Mouse (Mus musculus) forebrain, embryonic 13.5 days (tissue): ENCODE results near the gene Ifna2. TPM values are rescaled to one million over a fixed set of nuclear protein-coding genes. Genes with fewer than 3 reads are reported as not detected.

Experiments used
- ATAC-seq: fragments of 200-750 bp; cut with Nextera tagmentation; 2 replicates; pipeline ENCODE4 v1.8.0; 2017
- H3K27ac ChIP-seq: fragments of 300-500 bp; sonication (generic); 2 replicates; pipeline ENCODE4 v1.5.1; 2015; ENCODE audit warnings: inconsistent platforms, mild to moderate bottlenecking, moderate library complexity
- H3K27me3 ChIP-seq: fragments of 300-500 bp; sonication (generic); 2 replicates; pipeline ENCODE4 v1.6.1; 2015; ENCODE audit warnings: mild to moderate bottlenecking, inconsistent platforms
- H3K36me3 ChIP-seq: fragments of 300-500 bp; sonication (generic); 2 replicates; pipeline ENCODE4 v1.6.1; 2015; ENCODE audit warnings: mild to moderate bottlenecking, inconsistent platforms; ENCODE audit not compliant: poor library complexity, severe bottlenecking
- H3K4me1 ChIP-seq: fragments of 300-500 bp; sonication (generic); 2 replicates; pipeline ENCODE4 v1.6.1; 2015; ENCODE audit warnings: inconsistent platforms
- H3K4me2 ChIP-seq: fragments of 300-500 bp; sonication (generic); 2 replicates; pipeline ENCODE4 v1.6.1; 2015; ENCODE audit warnings: inconsistent platforms, mild to moderate bottlenecking, moderate library complexity
- H3K4me3 ChIP-seq: fragments of 300-500 bp; sonication (generic); 2 replicates; pipeline ENCODE4 v1.5.1; 2015; ENCODE audit warnings: mild to moderate bottlenecking, inconsistent platforms
- H3K9ac ChIP-seq: fragments of 300-500 bp; sonication (generic); 2 replicates; pipeline ENCODE4 v1.6.1; 2015; ENCODE audit warnings: mild to moderate bottlenecking, inconsistent platforms
- H3K9me3 ChIP-seq: fragments of 300-500 bp; sonication (generic); replicated peaks from 2 replicates; pipeline ENCODE4 v1.6.1; 2016; ENCODE audit warnings: inconsistent platforms
- WGBS: fragments of 180-500 bp; shearing (Covaris S2); methylation state at CpG from one replicate; pipeline ENCODE4 v1.1.7; 2015; 5-methylcytosine and 5-hydroxymethylcytosine counted together
- polyA plus RNA-seq: library from polyadenylated mRNA; unstranded; fragments of >200 nt; fragmentation: Nextera tagmentation; extraction: Ambion mirVana; gene quantifications from 2 replicates; pipeline ENCODE4 v1.2.1, GENCODE M21; 2015

Gene Ifna2
- polyA plus RNA-seq = not detected in 2 replicates

DNA sequence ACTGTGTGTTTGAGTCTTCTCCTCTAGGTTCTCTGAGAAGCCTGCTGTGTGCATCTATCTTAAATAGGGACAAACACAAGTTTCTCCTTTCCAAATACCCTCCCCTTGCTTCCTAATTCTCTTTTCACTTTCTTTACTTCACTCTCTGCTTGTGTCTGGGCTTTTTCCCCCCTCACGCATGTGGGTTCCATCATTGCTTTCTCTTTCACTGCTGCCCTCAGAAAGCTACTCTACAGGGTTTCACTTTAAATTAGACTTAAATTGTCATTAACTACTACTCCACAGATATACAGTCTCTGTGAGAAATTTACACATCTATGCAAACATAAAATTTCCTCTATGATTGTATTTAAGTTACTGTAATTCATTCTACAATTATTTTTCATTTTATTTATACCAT lies at the start of gene Ifna2:
Ifna2 (minus strand) TSS at position 101 of the 400 bp plus-strand sequence.
- no peak within 1 kb of the TSS for H3K4me3 ChIP-seq
- H3K27ac ChIP-seq = no peak within 1 kb of the TSS
- H3K36me3 ChIP-seq = no peaks in the 10 kb centered on the region
- no peaks in the 10 kb centered on the region for H3K9me3 ChIP-seq
- H3K9ac ChIP-seq = no peak within 1 kb of the TSS
- no peaks in the 10 kb centered on the region for H3K4me1 ChIP-seq
- 93% methylated on average over 1 of the region's 1 CpGs for WGBS
- H3K27me3 ChIP-seq = no peaks in the 10 kb centered on the region
- no peak for ATAC-seq
- H3K4me2 ChIP-seq = no peak within 1 kb of the TSS

- H3K9me3 ChIP-seq = no peaks in the 10 kb centered on the region
- ATAC-seq = no peak
These were observed 43.6 kb upstream of the Ifna2 start for GRCm38 (mm10) chr4:88727324-88727723.

GRCm38 (mm10) chr4:88726727-88727126 lies 43.0 kb upstream of the Ifna2 start:
- Histone ChIP-seq H3K27me3 (no peaks in the 10 kb centered on the region), H3K27ac (no peak overlapping the region), H3K9ac (no peak overlapping the region), H3K36me3 (no peaks in the 10 kb centered on the region), H3K9me3 (no peaks in the 10 kb centered on the region), H3K4me2 (no peak overlapping the region), H3K4me1 (no peaks in the 10 kb centered on the region), H3K4me3 (no peak overlapping the region)
- 86% methylated on average over 6 of the region's 6 CpGs for WGBS
- no peak for ATAC-seq

More at GRCm38 (mm10) chr4:88727324-88727723, 43.6 kb upstream of the Ifna2 start:
- H3K4me1 ChIP-seq = no peaks in the 10 kb centered on the region
- H3K27ac ChIP-seq = no peak overlapping the region
- H3K36me3 ChIP-seq = no peaks in the 10 kb centered on the region
- 0% methylated on average over 1 of the region's 1 CpGs for WGBS
- no peak overlapping the region for H3K4me3 ChIP-seq
- H3K4me2 ChIP-seq = no peak overlapping the region
- H3K9ac ChIP-seq = no peak overlapping the region
- H3K27me3 ChIP-seq = no peaks in the 10 kb centered on the region

DNA sequence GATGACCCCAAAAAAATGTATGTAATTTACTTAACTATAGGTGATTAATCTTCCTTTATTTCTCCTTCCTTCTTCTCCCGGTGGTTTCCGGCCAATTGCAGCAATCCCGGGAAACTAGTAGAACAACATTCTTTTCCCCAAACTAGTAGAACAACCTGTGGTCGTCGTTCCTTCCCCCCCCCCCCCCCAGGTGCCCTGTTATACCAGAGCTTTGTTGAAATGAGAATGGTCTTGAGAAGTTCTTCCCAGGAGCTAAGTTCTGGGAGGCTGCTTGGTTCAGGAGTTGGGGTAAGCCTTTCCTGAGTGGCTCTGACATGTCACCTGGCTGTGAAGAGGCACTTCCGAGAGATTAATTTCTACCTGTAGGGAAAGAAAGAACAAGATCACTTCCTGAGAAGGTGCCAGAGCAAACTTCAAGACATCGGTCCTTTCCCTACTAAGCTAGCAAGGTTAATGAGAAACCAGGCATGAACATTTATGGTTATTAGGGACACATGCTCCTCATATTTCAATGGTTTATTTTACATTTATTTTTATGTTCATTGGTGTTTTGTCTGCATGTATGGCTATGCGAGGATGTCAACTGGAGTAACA lies 39.9 kb upstream of the Ifna2 start:
- H3K9me3 ChIP-seq = no peaks in the 10 kb centered on the region
- no peak overlapping the region for H3K4me2 ChIP-seq
- peaks cover 11% of the 10 kb centered on the region for H3K36me3 ChIP-seq
- H3K4me1 ChIP-seq = peaks cover 27% of the 10 kb centered on the region
- WGBS = 66% methylated on average over 8 of the region's 8 CpGs
- no peaks in the 10 kb centered on the region for H3K27me3 ChIP-seq
- H3K9ac ChIP-seq = no peak overlapping the region
- ATAC-seq = no peak
- no peak overlapping the region for H3K27ac ChIP-seq
- no peak overlapping the region for H3K4me3 ChIP-seq

DNA sequence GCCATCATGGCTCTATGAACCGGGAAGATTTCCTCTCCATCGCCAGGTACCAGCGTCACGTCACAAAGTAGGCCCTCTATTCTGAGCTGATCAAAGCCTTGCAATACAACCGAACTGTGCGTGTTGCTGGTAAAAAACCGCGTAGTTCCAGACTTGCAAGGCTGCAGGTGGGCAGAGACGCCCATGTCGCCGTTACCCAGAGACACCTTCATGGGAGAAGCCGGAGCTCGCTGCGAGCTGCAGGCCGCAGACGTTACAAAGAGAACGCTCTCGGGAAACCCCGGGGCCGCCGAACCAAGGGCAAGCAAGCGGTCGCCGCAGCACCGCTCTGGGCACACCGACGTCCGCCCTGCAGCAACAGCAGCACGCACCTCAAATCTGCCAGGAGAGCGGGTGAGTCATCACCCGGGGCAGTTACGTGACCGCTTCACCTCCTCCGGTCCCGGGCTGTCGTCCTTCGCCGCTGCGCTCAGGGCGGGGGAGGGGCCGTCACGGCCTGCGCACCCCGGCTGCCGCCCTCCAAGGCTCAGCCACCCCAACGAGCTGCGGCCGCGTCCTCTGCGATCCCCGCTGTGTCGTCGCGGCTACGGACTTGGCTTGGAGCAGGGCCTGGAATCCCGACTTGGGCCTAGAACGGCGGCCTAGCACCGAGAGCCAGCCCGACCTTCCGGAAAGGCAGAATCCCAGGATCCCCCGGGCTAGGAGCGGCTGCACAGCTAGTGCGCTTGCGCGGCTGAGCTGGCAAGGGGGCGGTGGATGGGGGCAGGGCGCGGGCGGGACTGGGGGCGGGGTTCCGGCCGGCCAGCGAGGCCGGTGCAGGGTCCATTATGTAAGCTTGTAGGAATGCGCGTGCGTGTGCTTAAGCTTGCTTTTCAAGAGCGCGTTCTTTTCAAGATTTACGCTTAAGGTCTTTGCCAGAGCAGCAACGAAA lies 38.3 kb upstream of the Ifna2 start, which contains the start of the genes Gm26566 and Klhl9:
Gm26566 (plus strand) TSS at position 15 of the 931 bp plus-strand sequence.
Klhl9 (minus strand) TSS at position 675 of the 931 bp plus-strand sequence.
- WGBS = under 1% methylated on average over 82 of the region's 82 CpGs
- Histone ChIP-seq H3K9ac (peak within 1 kb of the TSS; percentile 99), H3K27me3 (no peaks in the 10 kb centered on the region), H3K4me1 (peaks cover 35% of the 10 kb centered on the region), H3K27ac (peak within 1 kb of the TSS; percentile 95), H3K4me3 (peak within 1 kb of the TSS; percentile 93), H3K4me2 (peak within 1 kb of the TSS; percentile 87), H3K36me3 (peaks cover 18% of the 10 kb centered on the region), H3K9me3 (no peaks in the 10 kb centered on the region)
- peak; percentile 98 for ATAC-seq

GRCm38 (mm10) chr4:88718715-88719114 lies 35.0 kb upstream of the Ifna2 start:
- ATAC-seq = no peak
- Histone ChIP-seq H3K9me3 (no peaks in the 10 kb centered on the region), H3K4me3 (peak overlapping the region; percentile 31), H3K27ac (no peak overlapping the region), H3K36me3 (peaks cover 43% of the 10 kb centered on the region), H3K4me2 (peak overlapping the region; percentile 61), H3K9ac (peak overlapping the region; percentile 51), H3K4me1 (peaks cover 35% of the 10 kb centered on the region), H3K27me3 (no peaks in the 10 kb centered on the region)
- WGBS = 77% methylated on average over 1 of the region's 1 CpGs

DNA sequence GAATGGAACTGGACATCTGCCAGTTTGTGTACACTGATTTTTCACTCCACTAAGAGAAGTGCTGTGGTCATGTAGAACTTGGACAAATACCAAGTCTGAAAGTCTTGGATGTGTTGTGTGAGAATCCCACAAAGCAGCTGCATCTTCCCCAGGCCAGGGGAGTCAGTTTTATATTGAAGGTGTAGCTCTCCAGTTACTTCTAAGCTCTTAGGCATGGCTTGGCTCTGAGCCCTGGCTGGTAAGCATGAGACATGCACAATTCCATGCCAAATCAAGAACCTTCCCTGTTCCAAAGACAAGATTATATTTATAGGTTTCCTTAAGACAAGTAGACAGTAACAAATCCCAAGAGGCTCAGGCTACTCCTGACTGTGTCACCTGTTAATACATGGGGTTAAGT lies 31.3 kb upstream of the Ifna2 start:
- Histone ChIP-seq H3K4me1 (peaks cover 21% of the 10 kb centered on the region), H3K9me3 (no peaks in the 10 kb centered on the region), H3K27ac (no peak overlapping the region), H3K4me2 (no peak overlapping the region), H3K4me3 (no peak overlapping the region), H3K36me3 (peaks cover 46% of the 10 kb centered on the region), H3K27me3 (no peaks in the 10 kb centered on the region), H3K9ac (no peak overlapping the region)
- no peak for ATAC-seq

DNA sequence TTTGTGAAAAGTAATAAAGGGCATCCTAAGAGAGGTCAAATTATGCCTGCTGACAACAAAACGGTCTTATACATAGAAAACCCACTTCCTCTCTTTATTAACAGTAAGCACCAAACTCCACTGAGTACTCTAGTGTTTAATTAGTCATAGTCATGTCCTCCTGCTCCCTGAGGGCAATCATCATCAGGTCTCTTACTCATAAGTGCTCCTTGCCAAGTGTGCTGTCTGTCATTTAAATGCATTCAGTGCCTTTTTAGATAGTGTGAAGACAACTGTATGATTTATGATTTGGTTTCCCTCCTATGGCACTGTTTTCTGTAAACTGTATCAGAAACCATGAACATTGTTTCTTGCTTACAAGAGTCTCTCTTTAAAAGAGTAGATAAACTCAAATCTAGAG lies 30.6 kb upstream of the Ifna2 start:
- H3K9ac ChIP-seq = no peak overlapping the region
- H3K4me1 ChIP-seq = peaks cover 15% of the 10 kb centered on the region
- H3K36me3 ChIP-seq = peaks cover 45% of the 10 kb centered on the region
- no peak overlapping the region for H3K27ac ChIP-seq
- no peak overlapping the region for H3K4me2 ChIP-seq
- H3K4me3 ChIP-seq = no peak overlapping the region
- WGBS = 87% methylated on average over 1 of the region's 1 CpGs
- ATAC-seq = no peak
- H3K9me3 ChIP-seq = no peaks in the 10 kb centered on the region
- no peaks in the 10 kb centered on the region for H3K27me3 ChIP-seq

GRCm38 (mm10) chr4:88707128-88707826 lies 23.6 kb upstream of the Ifna2 start:
- ATAC-seq = no peak
- H3K9me3 ChIP-seq = no peaks in the 10 kb centered on the region
- H3K4me1 ChIP-seq = no peaks in the 10 kb centered on the region
- 100% methylated on average over 1 of the region's 1 CpGs for WGBS
- H3K4me2 ChIP-seq = no peak overlapping the region
- no peaks in the 10 kb centered on the region for H3K27me3 ChIP-seq
- H3K27ac ChIP-seq = no peak overlapping the region
- H3K36me3 ChIP-seq = no peaks in the 10 kb centered on the region
- no peak overlapping the region for H3K4me3 ChIP-seq
- no peak overlapping the region for H3K9ac ChIP-seq

GRCm38 (mm10) chr4:88705924-88706323 lies 22.2 kb upstream of the Ifna2 start:
- Histone ChIP-seq H3K4me1 (no peaks in the 10 kb centered on the region), H3K27ac (no peak overlapping the region), H3K4me2 (no peak overlapping the region), H3K9ac (no peak overlapping the region), H3K27me3 (no peaks in the 10 kb centered on the region), H3K36me3 (no peaks in the 10 kb centered on the region), H3K4me3 (no peak overlapping the region), H3K9me3 (no peaks in the 10 kb centered on the region)
- WGBS = 55% methylated on average over 3 of the region's 3 CpGs
- ATAC-seq = no peak

DNA sequence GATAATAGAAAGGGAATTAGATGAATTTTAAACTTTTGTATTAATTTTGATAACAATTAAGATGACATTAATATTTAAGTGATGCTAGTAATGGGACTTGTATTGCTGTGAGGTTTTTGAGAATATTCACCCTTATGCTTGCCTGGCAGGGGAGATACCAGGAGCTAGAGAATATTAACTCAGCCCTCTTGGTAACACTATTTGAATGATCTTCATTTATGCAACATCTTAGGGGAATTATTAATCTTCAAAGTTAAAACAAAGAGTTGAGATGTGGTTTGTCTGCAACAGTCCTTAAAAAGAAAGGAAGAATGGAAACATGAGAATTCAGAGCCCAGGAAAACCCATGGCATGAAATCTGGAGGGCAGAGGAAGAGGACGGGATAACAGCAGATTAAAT lies 15.6 kb upstream of the Ifna2 start:
- Histone ChIP-seq H3K9me3 (no peaks in the 10 kb centered on the region), H3K27ac (no peak overlapping the region), H3K36me3 (no peaks in the 10 kb centered on the region), H3K27me3 (no peaks in the 10 kb centered on the region), H3K4me3 (no peak overlapping the region), H3K9ac (no peak overlapping the region), H3K4me1 (no peaks in the 10 kb centered on the region), H3K4me2 (no peak overlapping the region)
- WGBS = 94% methylated on average over 1 of the region's 1 CpGs
- no peak for ATAC-seq

DNA sequence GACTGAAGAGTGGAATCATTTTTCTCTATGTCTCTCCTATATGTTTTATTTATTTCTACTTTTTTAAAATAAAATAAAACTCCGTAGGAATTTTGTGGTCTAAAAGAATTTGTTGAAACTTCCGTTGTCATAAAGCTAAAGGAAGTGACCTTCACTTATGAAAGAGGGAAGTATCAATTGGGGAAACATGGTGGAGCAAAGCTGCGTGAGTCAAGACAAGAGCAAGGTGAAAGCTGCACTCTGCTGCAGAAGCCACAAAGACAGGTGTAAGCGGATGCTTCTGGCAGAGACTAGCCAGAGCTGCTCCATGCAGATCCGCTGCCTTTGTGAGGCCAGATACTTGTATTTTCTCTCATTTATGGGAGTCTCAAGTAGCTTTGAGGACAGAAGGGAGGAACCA lies 15.1 kb upstream of the Ifna2 start:
- H3K4me3 ChIP-seq = no peak overlapping the region
- H3K36me3 ChIP-seq = no peaks in the 10 kb centered on the region
- 86% methylated on average over 5 of the region's 5 CpGs for WGBS
- no peak overlapping the region for H3K4me2 ChIP-seq
- no peaks in the 10 kb centered on the region for H3K9me3 ChIP-seq
- no peaks in the 10 kb centered on the region for H3K27me3 ChIP-seq
- ATAC-seq = no peak
- H3K4me1 ChIP-seq = no peaks in the 10 kb centered on the region
- no peak overlapping the region for H3K9ac ChIP-seq
- H3K27ac ChIP-seq = no peak overlapping the region
